Mouse (Mus musculus) intestine, embryonic 14.5 days (tissue): Measurements from ENCODE around the gene Pcsk2. TPM values are rescaled to one million over a fixed set of nuclear protein-coding genes. Genes with fewer than 3 reads are reported as not detected.

Source experiments
- ATAC-seq: fragments of 200-750 bp; cut with Nextera tagmentation; replicated peaks from 2 replicates; pipeline ENCODE4 v1.8.0; 2017; ENCODE audit warnings: low read depth, moderate number of reproducible peaks, moderate TSS enrichment, moderate library complexity; ENCODE audit not compliant: low FRiP score, low TSS enrichment
- DNase-seq: peaks from one replicate; pipeline ENCODE4 v3.0.0-alpha.2; 2018; ENCODE audit warnings: low spot score
- H3K27ac ChIP-seq: fragments of 300-500 bp; sonication (generic); 2 replicates; pipeline ENCODE4 v1.5.1; 2014; ENCODE audit warnings: low read depth, mild to moderate bottlenecking, control low read depth
- H3K27me3 ChIP-seq: fragments of 300-500 bp; sonication (generic); replicated peaks from 2 replicates; pipeline ENCODE4 v1.6.1; 2014; ENCODE audit warnings: low read length, control low read depth; ENCODE audit not compliant: control insufficient read depth, insufficient read depth
- H3K36me3 ChIP-seq: fragments of 300-500 bp; sonication (generic); 2 replicates; pipeline ENCODE4 v1.6.1; 2014; ENCODE audit warnings: low read length, control low read depth; ENCODE audit not compliant: control insufficient read depth, insufficient read depth
- H3K4me1 ChIP-seq: fragments of 300-500 bp; sonication (generic); replicated peaks from 2 replicates; pipeline ENCODE4 v1.6.1; 2014; ENCODE audit warnings: low read length, control low read depth, mixed read lengths; ENCODE audit not compliant: control insufficient read depth, insufficient read depth
- H3K4me2 ChIP-seq: fragments of 300-500 bp; sonication (generic); 2 replicates; pipeline ENCODE4 v1.6.1; 2014; ENCODE audit warnings: low read length
- H3K4me3 ChIP-seq: fragments of 300-500 bp; sonication (generic); 2 replicates; pipeline ENCODE4 v1.5.1; 2014; ENCODE audit warnings: low read depth, low read length, control low read depth, mixed read lengths
- H3K9ac ChIP-seq: fragments of 300-500 bp; sonication (generic); 2 replicates; pipeline ENCODE4 v1.6.1; 2014; ENCODE audit warnings: mild to moderate bottlenecking, low read length
- H3K9me3 ChIP-seq: fragments of 300-500 bp; sonication (generic); 2 replicates; pipeline ENCODE4 v1.6.1; 2016; ENCODE audit warnings: low read length, control low read depth; ENCODE audit not compliant: control insufficient read depth
- WGBS: fragments of 180-500 bp; shearing (Covaris S2); extraction: QIAGEN DNeasy Blood & Tissue Kit; methylation state at CpG from one replicate; pipeline ENCODE4 v1.1.7; 2014; 5-methylcytosine and 5-hydroxymethylcytosine counted together
- polyA plus RNA-seq: library from polyadenylated mRNA; unstranded; fragments of >200 nt; fragmentation: Nextera tagmentation; extraction: Ambion mirVana; gene quantifications from 2 replicates; pipeline ENCODE4 v1.2.1, GENCODE M21; 2014

Pcsk2 gene
- polyA plus RNA-seq, 1 experiment from 2014 or later, result 1.7 TPM

DNA sequence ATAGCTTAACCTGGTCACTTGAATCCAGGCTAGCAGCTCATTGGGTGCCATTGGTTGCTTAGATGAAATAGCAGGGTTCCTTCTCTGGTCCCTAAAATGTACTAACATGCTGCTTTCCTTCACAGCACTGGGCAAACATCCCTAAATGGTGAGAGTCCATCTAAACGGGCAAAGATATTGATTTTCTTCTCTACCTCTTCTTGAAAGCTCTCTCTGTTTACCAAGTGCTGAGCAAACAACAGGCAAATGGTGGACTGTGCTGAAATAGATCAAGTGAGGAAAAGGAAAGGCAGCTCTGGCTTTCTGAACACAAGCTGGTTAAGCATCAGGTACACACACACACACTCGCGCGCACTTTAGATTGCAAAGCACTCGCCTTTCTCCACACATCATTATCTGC lies 120.8 kb downstream of the Pcsk2 start:
- Histone ChIP-seq H3K36me3 (no peaks in the 10 kb centered on the region), H3K4me1 (no peaks in the 10 kb centered on the region), H3K9me3 (no peaks in the 10 kb centered on the region), H3K27me3 (no peaks in the 10 kb centered on the region), H3K4me3 (no peak overlapping the region), H3K9ac (no peak overlapping the region), H3K4me2 (no peak overlapping the region), H3K27ac (no peak overlapping the region)
- no peak for ATAC-seq
- no peak for DNase-seq
- 63% methylated on average over 5 of the region's 5 CpGs for WGBS

DNA sequence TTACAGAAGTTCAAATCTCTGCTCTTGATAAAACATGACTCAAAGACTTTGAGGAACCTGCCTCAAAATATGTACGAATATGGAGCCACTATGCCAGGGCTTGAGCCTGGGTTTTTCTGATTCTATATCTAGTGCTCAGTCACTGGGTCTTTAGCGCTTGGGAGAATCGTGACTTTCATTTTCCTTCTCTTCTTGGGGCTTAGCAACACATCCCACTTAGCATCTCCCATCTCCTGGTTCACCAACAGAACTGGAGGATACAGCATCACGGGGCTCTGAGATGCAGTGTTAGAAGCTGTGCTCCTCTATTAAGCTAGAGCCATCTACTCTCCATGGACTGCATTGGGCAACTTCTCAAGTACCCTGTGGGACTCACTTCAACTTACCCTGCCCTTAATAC lies 131.9 kb downstream of the Pcsk2 start:
- no peak overlapping the region for H3K4me3 ChIP-seq
- no peaks in the 10 kb centered on the region for H3K36me3 ChIP-seq
- DNase-seq, result no peak
- no peaks in the 10 kb centered on the region for H3K9me3 ChIP-seq
- no peak overlapping the region for H3K9ac ChIP-seq
- no peak overlapping the region for H3K4me2 ChIP-seq
- ATAC-seq, result no peak
- H3K27me3 ChIP-seq, result no peaks in the 10 kb centered on the region
- WGBS, result 91% methylated on average over 4 of the region's 4 CpGs
- no peak overlapping the region for H3K27ac ChIP-seq
- no peaks in the 10 kb centered on the region for H3K4me1 ChIP-seq

DNA sequence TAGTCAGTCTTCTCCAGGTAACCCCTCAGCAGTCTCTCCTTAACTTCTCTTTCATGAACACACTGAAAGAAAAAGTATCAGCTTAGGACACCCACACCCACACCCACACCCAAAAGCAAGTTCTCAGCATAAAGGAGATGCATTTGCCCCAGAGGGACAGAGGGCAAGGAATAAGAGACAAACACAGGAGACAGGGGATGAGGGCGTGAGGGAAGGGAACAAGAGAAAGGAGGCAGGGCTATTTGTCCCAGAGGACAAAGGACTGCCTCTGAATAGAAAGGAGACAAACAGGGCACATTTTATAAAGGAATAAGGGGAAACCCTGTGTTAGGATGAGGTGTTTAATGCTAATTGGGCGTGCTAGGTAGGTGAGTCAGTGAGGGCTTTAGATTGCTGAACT lies 133.6 kb downstream of the Pcsk2 start:
- Histone ChIP-seq H3K27ac (no peak overlapping the region), H3K4me3 (no peak overlapping the region), H3K36me3 (no peaks in the 10 kb centered on the region), H3K4me2 (no peak overlapping the region), H3K9me3 (no peaks in the 10 kb centered on the region), H3K4me1 (no peaks in the 10 kb centered on the region), H3K27me3 (no peaks in the 10 kb centered on the region), H3K9ac (no peak overlapping the region)
- DNase-seq, result no peak
- 73% methylated on average over 2 of the region's 2 CpGs for WGBS
- no peak for ATAC-seq

DNA sequence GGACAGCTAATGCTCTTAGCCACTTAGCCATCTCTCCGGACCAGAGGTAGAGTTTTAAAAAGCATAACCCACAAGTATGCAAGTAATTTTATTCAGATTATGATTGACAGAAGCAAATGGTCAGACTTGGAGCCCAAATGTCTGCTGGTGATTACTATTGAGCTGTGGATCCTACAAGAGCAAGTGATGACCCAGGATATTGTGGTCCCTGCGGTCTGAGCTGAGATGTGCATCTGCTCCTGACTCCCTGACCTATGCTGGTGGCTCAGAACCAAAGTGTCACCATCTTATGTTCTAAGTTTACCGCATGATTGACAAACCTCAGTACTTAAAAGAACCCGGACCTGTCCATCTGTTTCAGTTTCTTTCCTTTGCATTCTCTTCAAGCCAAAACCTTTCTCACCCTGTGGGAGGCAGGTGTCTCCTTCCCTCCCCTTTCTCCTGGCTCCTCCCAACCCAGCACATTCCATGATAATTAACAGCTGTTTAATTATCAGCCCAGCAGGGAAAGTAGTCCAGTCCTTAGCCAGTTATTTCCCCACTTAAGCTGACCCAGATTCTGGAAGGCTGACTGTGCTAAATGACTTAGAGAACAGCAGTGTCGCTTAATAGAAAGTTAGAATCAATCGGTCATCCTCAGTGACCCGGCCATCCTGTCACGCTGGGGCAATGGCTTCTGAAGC lies 136.1 kb downstream of the Pcsk2 start:
- WGBS, result 78% methylated on average over 8 of the region's 8 CpGs
- no peak for DNase-seq
- Histone ChIP-seq H3K9ac (no peak overlapping the region), H3K4me3 (no peak overlapping the region), H3K9me3 (no peaks in the 10 kb centered on the region), H3K36me3 (no peaks in the 10 kb centered on the region), H3K4me2 (no peak overlapping the region), H3K27me3 (no peaks in the 10 kb centered on the region), H3K4me1 (no peaks in the 10 kb centered on the region), H3K27ac (no peak overlapping the region)
- ATAC-seq, result no peak

DNA sequence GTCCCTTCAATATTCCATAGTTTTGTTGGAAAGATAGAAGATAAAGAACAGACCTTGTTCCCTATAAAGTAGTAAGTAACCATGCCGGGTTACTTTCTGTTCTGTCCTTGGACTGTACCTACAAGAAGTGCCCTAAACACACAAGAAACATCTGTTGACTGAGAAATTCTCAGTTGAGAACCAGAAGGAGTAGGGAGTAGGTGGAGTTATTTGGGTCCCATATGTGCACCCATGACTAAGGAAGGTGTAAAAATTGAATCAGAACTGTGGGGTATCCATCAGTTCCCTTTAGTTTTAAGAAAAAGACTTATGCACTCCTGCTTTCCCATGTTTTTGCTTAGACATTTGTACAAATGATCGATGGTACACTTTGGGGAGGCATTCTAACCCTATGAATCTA lies 137.6 kb downstream of the Pcsk2 start:
- DNase-seq (no peak), ATAC-seq (no peak)
- no peaks in the 10 kb centered on the region for H3K36me3 ChIP-seq
- H3K9ac ChIP-seq, result no peak overlapping the region
- H3K4me3 ChIP-seq, result no peak overlapping the region
- no peak overlapping the region for H3K27ac ChIP-seq
- no peaks in the 10 kb centered on the region for H3K27me3 ChIP-seq
- H3K9me3 ChIP-seq, result no peaks in the 10 kb centered on the region
- 93% methylated on average over 2 of the region's 2 CpGs for WGBS
- H3K4me1 ChIP-seq, result no peaks in the 10 kb centered on the region
- no peak overlapping the region for H3K4me2 ChIP-seq

DNA sequence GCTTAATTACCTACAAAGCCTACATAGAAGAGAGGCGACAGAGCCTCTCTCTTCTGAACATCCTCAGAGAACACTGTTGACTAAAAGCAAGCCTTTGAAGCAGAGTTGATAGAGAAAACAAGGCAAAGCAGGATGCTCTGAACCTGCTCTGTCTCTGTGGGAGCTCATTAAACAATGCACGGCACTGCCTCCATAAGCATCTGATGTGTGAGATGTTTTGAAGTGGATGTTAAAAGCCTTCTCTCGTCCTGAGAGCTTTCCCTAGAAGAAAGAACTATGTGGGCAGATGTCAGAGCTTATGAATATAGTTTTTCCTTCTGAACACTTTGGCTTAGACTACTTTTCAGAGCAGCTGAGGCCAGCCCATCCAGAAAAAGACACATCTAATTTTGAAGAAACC lies 145.3 kb downstream of the Pcsk2 start:
- no peak overlapping the region for H3K9ac ChIP-seq
- no peak overlapping the region for H3K4me3 ChIP-seq
- H3K4me2 ChIP-seq, result no peak overlapping the region
- no peak for DNase-seq
- no peak overlapping the region for H3K27ac ChIP-seq
- H3K36me3 ChIP-seq, result no peaks in the 10 kb centered on the region
- no peak for ATAC-seq
- 0 out of 2 replicates have a peak, but pooled peaks cover 5% of the 10 kb centered on the region for H3K9me3 ChIP-seq
- no peaks in the 10 kb centered on the region for H3K4me1 ChIP-seq
- WGBS, result 54% methylated on average over 3 of the region's 3 CpGs
- H3K27me3 ChIP-seq, result no peaks in the 10 kb centered on the region

DNA sequence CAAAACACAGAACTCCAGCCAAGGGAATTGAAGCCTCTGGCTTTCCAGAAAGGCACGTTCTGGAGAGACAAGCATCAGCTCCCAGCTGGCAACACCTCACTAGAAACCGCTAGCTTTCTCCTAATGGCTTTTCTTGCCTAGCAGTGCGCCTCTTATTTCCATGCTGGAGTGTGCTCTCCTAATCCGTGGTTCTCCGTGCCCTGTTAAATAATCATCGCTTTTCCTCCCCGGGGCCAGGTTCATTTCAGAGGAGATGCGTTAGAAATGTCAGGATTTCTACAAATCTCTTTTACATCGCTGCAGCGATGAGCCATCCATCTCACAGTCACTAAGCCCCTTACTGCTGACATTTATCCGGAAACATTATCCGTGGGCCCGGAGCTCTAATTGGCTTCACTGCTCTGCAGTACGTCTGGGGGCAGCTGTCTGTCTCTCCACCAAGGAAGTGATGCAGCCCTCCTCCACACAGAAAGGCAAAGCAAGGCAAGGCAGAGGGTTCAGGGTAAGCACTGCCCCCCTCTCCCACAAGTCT lies 150.1 kb downstream of the Pcsk2 start:
- 0 out of 2 replicates have a peak, but pooled peaks cover 5% of the 10 kb centered on the region for H3K9me3 ChIP-seq
- H3K4me1 ChIP-seq, result no peaks in the 10 kb centered on the region
- no peak overlapping the region for H3K9ac ChIP-seq
- H3K27ac ChIP-seq, result no peak overlapping the region
- ATAC-seq, result no peak
- DNase-seq, result no peak
- 48% methylated on average over 14 of the region's 14 CpGs for WGBS
- no peaks in the 10 kb centered on the region for H3K36me3 ChIP-seq
- no peak overlapping the region for H3K4me2 ChIP-seq
- H3K4me3 ChIP-seq, result no peak overlapping the region
- no peaks in the 10 kb centered on the region for H3K27me3 ChIP-seq

DNA sequence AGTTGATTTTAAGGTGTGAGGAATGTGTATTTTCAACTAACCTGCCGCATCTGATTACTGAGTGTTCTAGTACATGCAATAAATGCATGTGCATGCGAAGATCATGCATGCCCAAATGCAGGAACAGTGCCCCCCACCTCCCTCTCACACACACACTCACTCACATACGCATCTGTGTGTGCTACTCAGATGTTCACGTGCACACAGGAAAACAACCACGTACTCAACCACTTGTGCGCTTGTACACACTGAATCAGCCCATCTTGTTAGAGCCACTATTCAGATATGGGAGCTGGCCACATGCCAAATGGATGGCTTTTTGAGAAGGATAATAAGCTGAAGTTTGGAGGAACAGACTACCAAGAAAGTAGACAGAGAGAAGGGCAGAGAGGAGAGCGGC lies 150.7 kb downstream of the Pcsk2 start:
- WGBS, result 83% methylated on average over 7 of the region's 7 CpGs
- ATAC-seq (no peak), DNase-seq (no peak)
- Histone ChIP-seq H3K27ac (no peak overlapping the region), H3K36me3 (no peaks in the 10 kb centered on the region), H3K9me3 (0 out of 2 replicates have a peak, but pooled peaks cover 5% of the 10 kb centered on the region), H3K9ac (no peak overlapping the region), H3K27me3 (no peaks in the 10 kb centered on the region), H3K4me1 (no peaks in the 10 kb centered on the region), H3K4me2 (no peak overlapping the region), H3K4me3 (no peak overlapping the region)

DNA sequence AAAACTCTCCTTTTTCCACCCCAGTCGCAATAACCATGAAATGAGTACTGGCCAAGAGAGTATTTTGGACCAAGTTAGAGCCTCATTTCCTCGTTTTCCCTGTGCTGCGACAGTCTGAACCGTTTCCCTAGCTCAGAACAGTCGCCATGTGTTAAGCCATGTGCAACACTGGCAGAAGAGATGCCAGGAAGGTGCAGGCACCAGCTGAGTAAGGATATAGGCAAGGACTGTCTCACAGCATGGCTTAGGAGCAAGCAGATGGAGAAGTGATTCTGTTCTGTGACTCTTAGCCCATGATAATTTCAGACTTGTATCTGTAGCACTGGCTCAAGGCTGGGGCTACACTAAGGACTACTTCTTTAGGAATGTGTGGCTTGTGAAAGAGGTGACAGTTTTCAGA lies 155.2 kb downstream of the Pcsk2 start:
- no peak overlapping the region for H3K9ac ChIP-seq
- no peak overlapping the region for H3K4me3 ChIP-seq
- H3K4me1 ChIP-seq, result no peaks in the 10 kb centered on the region
- H3K27me3 ChIP-seq, result no peaks in the 10 kb centered on the region
- H3K36me3 ChIP-seq, result no peaks in the 10 kb centered on the region
- DNase-seq, result no peak
- WGBS, result 86% methylated on average over 5 of the region's 5 CpGs
- H3K9me3 ChIP-seq, result no peaks in the 10 kb centered on the region
- no peak overlapping the region for H3K27ac ChIP-seq
- H3K4me2 ChIP-seq, result no peak overlapping the region
- ATAC-seq, result no peak
